Mouse (Mus musculus) urinary bladder, adult 18-20 months (tissue): ENCODE measurements around the gene Sall2.
"Not testable (repeated sequence)": the region's sequence is repeated elsewhere in the genome, so short reads cannot be mapped to it uniquely, and the experiment has no call there.

Experiments
- DNase-seq, 2 experiments: peaks; one replicate each; pipeline ENCODE4 v3.0.0; 2022; ENCODE audit warnings: low spot score in 2 of 2, mixed read lengths in 2 of 2

Gene Sall2

GRCm38 (mm10) chr14:52327910-52328812 is at the start of gene Sall2:
Sall2 (minus strand) TSS chr14:52328762.
- no peak for DNase-seq

GRCm38 (mm10) chr14:52368741-52369140 is 40.2 kb upstream of the Sall2 start:
- no peak for DNase-seq

GRCm38 (mm10) chr14:52356308-52356707 is 27.7 kb upstream of the Sall2 start, which contains the start of gene Olfr1513:
Olfr1513 (minus strand) TSS chr14:52356408.
- DNase-seq, result no peak

GRCm38 (mm10) chr14:52339512-52339852 is 10.9 kb upstream of the Sall2 start:
- DNase-seq, result no peak

GRCm38 (mm10) chr14:52338751-52339511 is 10.4 kb upstream of the Sall2 start:
- DNase-seq, result peak in 1 of 2 experiments; percentile 20

GRCm38 (mm10) chr14:52332171-52332570 is 3.6 kb upstream of the Sall2 start:
- no peak for DNase-seq

- no peak for DNase-seq
These were observed 2.6 kb upstream of the Sall2 start for GRCm38 (mm10) chr14:52331069-52331750.

GRCm38 (mm10) chr14:52327375-52327901 is 1.1 kb downstream of the Sall2 start:
- DNase-seq, result no peak

- no peak for DNase-seq
These were observed 2.7 kb downstream of the Sall2 start for GRCm38 (mm10) chr14:52325890-52326289.

GRCm38 (mm10) chr14:52319361-52319760 is 9.2 kb downstream of the Sall2 start:
- no peak for DNase-seq

- no peak for DNase-seq
These were observed 11.9 kb downstream of the Sall2 start for GRCm38 (mm10) chr14:52316441-52317225.

- DNase-seq, result peak; percentile 38 to 60
These were observed 12.6 kb downstream of the Sall2 start for GRCm38 (mm10) chr14:52315792-52316440.

GRCm38 (mm10) chr14:52315283-52315780 is 13.2 kb downstream of the Sall2 start:
- no peak for DNase-seq

- no peak for DNase-seq
These were observed 13.8 kb downstream of the Sall2 start for GRCm38 (mm10) chr14:52314808-52315150.

- DNase-seq, result no peak
These were observed 14.4 kb downstream of the Sall2 start for GRCm38 (mm10) chr14:52313931-52314807.

- no peak for DNase-seq
These were observed 17.7 kb downstream of the Sall2 start for GRCm38 (mm10) chr14:52310906-52311305.

GRCm38 (mm10) chr14:52310343-52310742 is 18.2 kb downstream of the Sall2 start:
- DNase-seq, result not testable (repeated sequence)

- DNase-seq, result no peak
These were observed 22.5 kb downstream of the Sall2 start for GRCm38 (mm10) chr14:52306100-52306499.

- DNase-seq, result peak; percentile 80 to 88
These were observed 23.8 kb downstream of the Sall2 start, which contains the start of gene Mettl3 for GRCm38 (mm10) chr14:52304644-52305271. Mettl3 (minus strand) TSS chr14:52305128.
